Mouse (Mus musculus): ENCODE data around the gene Rnf216.

Rnf216 gene

GRCm38 (mm10) chr5:143053132-143053972, 59.4 kb downstream of the Rnf216 start:
- no peak for DNase-seq (ENCODE audit: low spot score)

GRCm38 (mm10) chr5:143052677-143053076, 60.1 kb downstream of the Rnf216 start:
- no peak for DNase-seq (ENCODE audit: low spot score)

- DNase-seq (ENCODE audit: low spot score): no peak
These were observed 60.9 kb downstream of the Rnf216 start for GRCm38 (mm10) chr5:143051851-143052250.

DNA sequence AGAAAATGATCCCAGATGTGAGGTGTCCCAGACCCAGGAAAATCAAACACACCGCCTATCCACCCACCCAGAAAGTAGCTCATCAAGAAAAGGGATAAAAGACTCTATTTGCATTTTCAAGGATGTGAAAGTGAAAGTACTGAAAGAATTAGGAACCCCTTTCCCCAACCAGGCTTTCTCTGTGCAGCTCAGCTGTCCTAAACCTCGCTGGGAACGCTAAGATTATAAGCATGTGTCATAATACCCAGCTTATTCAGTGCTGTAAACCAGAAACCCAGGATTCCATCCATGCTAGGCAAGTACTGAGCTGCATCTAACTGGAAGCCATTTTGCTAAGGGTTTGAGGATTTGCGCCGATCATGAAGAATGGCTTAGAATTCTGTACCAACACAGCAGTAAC, 62.5 kb downstream of the Rnf216 start:
- DNase-seq (ENCODE audit: low spot score): no peak

- DNase-seq (ENCODE audit: low spot score): no peak
These were observed 63.0 kb downstream of the Rnf216 start for GRCm38 (mm10) chr5:143049746-143050145.

DNA sequence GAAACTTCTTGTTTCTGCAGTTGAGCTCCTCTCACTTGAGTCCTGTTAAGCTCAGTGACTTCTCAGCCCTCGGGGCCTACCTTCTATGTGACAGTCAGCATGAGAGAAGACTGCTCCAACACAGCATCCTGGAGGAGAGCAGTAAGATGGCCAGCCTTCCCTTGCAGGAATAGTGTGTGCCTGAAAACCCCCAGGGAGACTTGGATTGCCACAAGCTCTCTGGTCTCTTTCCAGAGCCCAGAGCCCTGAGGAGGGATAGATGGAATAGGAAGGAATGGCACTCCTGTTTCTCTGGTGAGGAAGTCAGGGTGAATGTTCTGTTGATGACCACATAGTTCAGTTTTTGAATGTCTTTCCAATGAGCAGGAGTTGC, 63.8 kb downstream of the Rnf216 start:
- DNase-seq (ENCODE audit: low spot score): no peak

- DNase-seq (ENCODE audit: low spot score): no peak
These were observed 64.4 kb downstream of the Rnf216 start for GRCm38 (mm10) chr5:143048232-143049012.

GRCm38 (mm10) chr5:143047586-143047985, 65.2 kb downstream of the Rnf216 start:
- DNase-seq (ENCODE audit: low spot score): no peak

DNA sequence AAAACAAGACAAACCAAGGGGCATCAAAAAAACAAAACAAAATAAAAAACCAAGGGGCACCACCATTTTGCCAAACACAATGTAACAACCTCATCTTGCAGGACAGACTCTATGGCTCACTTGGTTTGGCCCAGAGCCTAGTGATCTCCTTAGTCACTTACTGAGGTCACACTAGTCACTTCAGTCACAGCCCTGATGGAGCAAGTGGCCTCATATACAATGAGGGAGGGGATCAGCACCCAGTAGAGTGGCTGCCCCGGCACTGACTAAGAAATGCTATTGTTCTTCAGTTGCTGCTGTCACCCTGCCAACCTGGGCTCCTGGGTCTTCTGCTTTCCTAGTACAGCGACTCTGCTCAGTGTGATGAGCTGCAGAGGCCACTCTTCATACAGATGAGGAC, 68.9 kb downstream of the Rnf216 start:
- DNase-seq (ENCODE audit: low spot score): no peak

- DNase-seq (ENCODE audit: low spot score): peak; percentile 33
These were observed 69.5 kb downstream of the Rnf216 start for GRCm38 (mm10) chr5:143043285-143043684.

GRCm38 (mm10) chr5:143038794-143039193, 74.0 kb downstream of the Rnf216 start:
- DNase-seq (ENCODE audit: low spot score): peak; percentile 14

- peak; percentile 74 for DNase-seq (ENCODE audit: low spot score)
These were observed 75.6 kb downstream of the Rnf216 start for GRCm38 (mm10) chr5:143037201-143037600.

DNA sequence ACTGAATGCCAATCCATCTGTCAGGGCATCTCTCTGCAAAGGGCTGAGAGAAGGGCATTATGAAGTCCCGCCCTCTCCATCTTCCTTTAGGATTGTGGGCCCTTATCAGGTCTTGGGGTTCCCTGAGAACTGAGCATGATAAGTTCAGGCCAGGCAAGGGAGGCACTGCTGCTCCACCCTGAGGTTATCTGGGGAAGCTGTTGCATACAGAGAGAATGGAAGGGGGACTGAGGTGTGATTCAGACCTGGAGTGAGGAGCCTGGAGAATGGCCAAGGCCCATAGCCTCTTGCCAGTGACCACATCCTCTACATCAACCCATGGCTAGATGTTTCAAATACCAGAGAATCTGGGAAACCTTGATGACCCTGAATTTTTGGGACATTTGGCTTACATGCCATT, 76.7 kb downstream of the Rnf216 start:
- DNase-seq (ENCODE audit: low spot score): no peak

DNA sequence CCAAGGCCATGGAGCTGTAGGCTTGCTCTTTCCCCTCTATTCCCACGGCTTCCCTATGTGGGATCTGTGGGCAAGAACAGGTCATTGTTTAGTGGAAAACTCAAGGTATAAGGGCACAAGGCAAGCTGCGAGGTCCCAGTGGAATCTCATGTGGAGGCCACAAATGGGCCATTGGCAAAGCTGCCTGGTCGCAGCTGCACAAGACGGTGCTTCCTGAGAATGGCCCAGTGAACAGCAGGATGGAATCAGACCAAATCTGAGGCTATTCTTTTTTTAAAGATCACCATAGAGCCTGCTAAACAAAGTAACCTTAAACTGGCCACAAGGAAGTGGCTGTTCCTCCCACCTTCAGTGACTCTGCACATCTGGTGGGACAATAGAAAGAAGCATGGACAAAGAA, 77.5 kb downstream of the Rnf216 start:
- no peak for DNase-seq (ENCODE audit: low spot score)

DNA sequence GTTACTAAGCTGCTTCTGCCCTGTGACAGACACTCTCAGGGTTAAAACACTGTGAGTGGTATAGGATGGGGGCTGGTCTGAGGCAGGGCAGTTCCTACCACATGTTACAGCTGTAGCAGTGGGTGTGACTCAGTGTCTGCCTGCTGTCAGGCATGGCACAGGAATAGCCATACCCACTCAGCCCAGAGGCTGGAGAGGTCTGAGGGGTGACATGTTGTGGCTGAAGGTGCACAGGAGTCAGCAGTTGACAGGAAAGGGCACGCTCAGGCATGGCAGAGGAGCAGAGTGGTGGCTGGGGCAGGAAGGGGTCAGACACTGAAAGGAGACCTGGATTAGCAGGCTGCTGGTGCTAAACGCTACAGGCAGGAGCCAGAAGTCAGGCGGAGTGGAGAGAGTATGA, 78.7 kb downstream of the Rnf216 start:
- no peak for DNase-seq (ENCODE audit: low spot score)

DNA sequence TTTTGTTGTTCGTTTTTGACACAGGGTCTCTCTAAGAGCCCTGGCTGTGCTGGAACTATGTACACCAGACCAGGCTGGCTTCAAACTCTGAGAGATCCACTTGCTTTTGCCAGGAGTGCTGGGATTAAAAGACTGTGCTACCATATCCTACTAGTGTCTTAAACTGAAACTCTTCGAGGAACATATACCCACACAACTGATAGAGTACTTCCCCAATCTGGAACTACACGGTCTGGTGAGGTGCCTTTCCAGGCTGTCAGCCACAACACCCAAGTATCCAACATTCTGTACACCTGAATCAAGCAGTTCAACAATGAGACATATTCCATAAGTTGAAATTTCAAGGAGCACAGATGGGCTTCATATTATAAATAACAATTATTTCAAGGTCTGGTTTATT, 79.5 kb downstream of the Rnf216 start:
- DNase-seq (ENCODE audit: low spot score): no peak

DNA sequence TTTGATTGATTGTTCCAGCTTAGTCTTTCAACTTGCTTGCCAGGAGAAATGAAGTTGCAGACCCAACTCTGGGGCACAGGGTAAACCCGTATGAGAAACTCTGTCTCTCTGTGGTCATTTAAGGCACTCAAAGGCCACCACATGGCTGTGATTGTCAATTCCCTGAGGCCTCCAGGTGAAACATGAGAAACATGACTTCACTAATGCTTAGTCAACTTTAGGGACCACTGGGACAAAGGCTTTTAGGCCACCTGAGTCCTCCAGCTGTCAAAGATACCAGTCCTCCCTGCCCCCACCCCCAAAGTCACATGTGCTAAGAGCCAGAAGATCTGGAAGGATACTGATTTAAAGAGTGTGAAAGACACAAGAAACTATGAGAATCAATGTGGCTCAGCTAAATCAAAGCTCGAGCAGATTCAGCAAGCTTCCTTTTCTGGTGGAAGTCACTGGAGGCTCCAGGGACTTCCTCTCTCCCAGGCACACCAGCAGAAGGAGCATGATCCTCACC, 80.1 kb downstream of the Rnf216 start:
- no peak for DNase-seq (ENCODE audit: low spot score)

GRCm38 (mm10) chr5:143031681-143032080, 81.1 kb downstream of the Rnf216 start:
- DNase-seq (ENCODE audit: low spot score): no peak

DNA sequence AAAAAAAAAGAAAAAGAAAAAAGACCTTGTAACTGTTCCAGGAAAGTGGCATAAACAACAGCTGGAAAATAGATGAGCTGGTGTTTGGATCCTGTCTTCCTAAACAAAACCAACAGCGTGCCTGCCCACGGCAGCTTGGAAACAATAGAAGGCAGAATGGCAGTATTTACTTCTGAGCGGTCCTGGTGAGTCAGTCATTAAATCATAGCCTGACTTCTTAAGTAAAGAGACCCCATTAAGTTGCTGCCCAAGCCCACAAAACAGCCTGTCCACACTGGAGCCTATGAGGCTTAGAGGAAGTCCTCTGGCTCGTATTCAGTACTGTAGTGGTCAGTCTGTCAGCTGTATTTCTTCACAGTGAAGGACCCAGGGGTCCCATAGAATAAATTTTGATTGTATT, 81.6 kb downstream of the Rnf216 start:
- no peak for DNase-seq (ENCODE audit: low spot score)

DNA sequence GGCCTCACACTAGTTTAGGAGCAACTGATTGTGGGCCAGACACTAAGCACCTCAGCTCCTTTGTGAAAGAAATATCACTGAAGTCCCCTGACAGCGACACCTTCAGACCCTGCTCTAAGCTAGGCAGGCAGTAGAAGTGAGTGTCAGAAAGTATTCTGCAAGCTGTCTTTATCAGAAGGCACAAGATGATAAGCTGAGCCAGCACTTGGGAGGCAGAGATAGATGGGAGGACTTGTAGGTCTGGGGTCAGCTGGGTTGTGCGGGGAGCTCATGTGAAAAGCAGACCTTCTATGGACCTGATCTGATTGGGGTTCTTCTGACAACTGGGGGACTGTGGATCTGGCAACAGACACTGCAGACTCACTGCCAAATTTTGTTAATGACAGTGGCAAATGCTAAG, 88.9 kb downstream of the Rnf216 start:
- DNase-seq (ENCODE audit: low spot score): no peak

GRCm38 (mm10) chr5:143022956-143023355, 89.8 kb downstream of the Rnf216 start:
- no peak for DNase-seq (ENCODE audit: low spot score)

- DNase-seq (ENCODE audit: low spot score): peak; percentile 37
These were observed 95.4 kb downstream of the Rnf216 start for GRCm38 (mm10) chr5:143017401-143017800.

DNA sequence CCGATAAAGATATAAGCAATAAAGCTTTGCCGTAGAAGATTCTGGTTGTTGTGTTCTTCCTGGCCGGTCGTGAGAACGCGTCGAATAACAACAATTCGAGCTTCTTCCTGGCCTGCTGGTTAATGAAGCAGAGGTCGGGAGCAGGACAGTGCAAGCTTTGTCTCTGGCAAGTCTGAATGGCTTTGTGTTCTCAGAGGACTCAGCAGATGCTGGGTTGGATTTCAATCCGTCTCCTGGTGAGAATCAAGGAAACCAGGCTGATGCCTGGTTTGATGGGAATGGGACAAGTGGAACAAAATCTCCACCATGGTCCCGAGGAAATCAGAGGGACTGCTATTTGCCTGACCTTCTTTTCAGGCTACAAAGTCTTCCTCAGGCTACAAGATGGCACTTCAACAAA, 103.4 kb downstream of the Rnf216 start:
- no peak for DNase-seq (ENCODE audit: low spot score)
